Mouse (Mus musculus): ENCODE measurements at regions not wholly inside any gene's neighbourhood (a gene's known extent, or its start where the extent isn't known, plus 50 kb on each side); places are given as distances from the start of the nearest gene placed in this dataset.
"Not testable (repeated sequence)": the region's sequence is repeated elsewhere in the genome, so short reads cannot be mapped to it uniquely, and the experiment has no call there.

GRCm38 (mm10) chr15:38409168-38409567, 983.8 kb downstream of the 4930447A16Rik start:
- no peak for DNase-seq (ENCODE audit: low spot score in 2 of 2)

- no peak for DNase-seq (ENCODE audit: low spot score in 2 of 2)
These were observed 985.1 kb downstream of the 4930447A16Rik start for GRCm38 (mm10) chr15:38410462-38410861.

GRCm38 (mm10) chr15:38412481-38412880, 987.1 kb downstream of the 4930447A16Rik start:
- no peak for DNase-seq (ENCODE audit: low spot score in 2 of 2)

- DNase-seq (ENCODE audit: low spot score in 2 of 2) = no peak
These were observed 988.0 kb downstream of the 4930447A16Rik start for GRCm38 (mm10) chr15:38413329-38413728.

- DNase-seq (ENCODE audit: low spot score in 2 of 2) = peak in 1 of 2 experiments; percentile 46
These were observed 989.1 kb downstream of the 4930447A16Rik start for GRCm38 (mm10) chr15:38414318-38415090.

- DNase-seq (ENCODE audit: low spot score in 2 of 2) = no peak
These were observed 989.7 kb downstream of the 4930447A16Rik start for GRCm38 (mm10) chr15:38415091-38415486.

- peak; percentile 37 to 40 for DNase-seq (ENCODE audit: low spot score in 2 of 2)
These were observed 994.3 kb downstream of the 4930447A16Rik start for GRCm38 (mm10) chr15:38419621-38420020.

GRCm38 (mm10) chr15:38420784-38421183, 995.4 kb downstream of the 4930447A16Rik start:
- peak; percentile 53 to 63 for DNase-seq (ENCODE audit: low spot score in 2 of 2)

- peak in 1 of 2 experiments; percentile 36 for DNase-seq (ENCODE audit: low spot score in 2 of 2)
These were observed 997.4 kb downstream of the 4930447A16Rik start for GRCm38 (mm10) chr15:38422741-38423140.

GRCm38 (mm10) chr15:38425506-38425905, 1000.2 kb downstream of the 4930447A16Rik start:
- no peak for DNase-seq (ENCODE audit: low spot score in 2 of 2)

- DNase-seq (ENCODE audit: low spot score in 2 of 2) = no peak
These were observed 1002.6 kb downstream of the 4930447A16Rik start for GRCm38 (mm10) chr15:38427966-38428365.

GRCm38 (mm10) chr15:38431668-38432067, 1006.3 kb downstream of the 4930447A16Rik start:
- peak; percentile 86 to 88 for DNase-seq (ENCODE audit: low spot score in 2 of 2)

- DNase-seq (ENCODE audit: low spot score in 2 of 2) = no peak
These were observed 1008.0 kb downstream of the 4930447A16Rik start for GRCm38 (mm10) chr15:38433386-38433785.

- DNase-seq (ENCODE audit: low spot score in 2 of 2) = not testable (repeated sequence)
These were observed 1008.9 kb downstream of the 4930447A16Rik start for GRCm38 (mm10) chr15:38434239-38434638.
